Mouse (Mus musculus) cerebellum, adult 2 months (tissue): ENCODE measurements at regions not wholly inside any gene's neighbourhood (a gene's known extent, or its start where the extent isn't known, plus 50 kb on each side); places are given as distances from the start of the nearest gene placed in this dataset.
A peak's percentile ranks its signal among the peaks of the same experiment; 100 is the strongest.

Experiments
- DNase-seq, 2 experiments: peaks; one replicate each; pipeline ENCODE4 v3.0.0; 2021
- H3K27ac ChIP-seq: fragments of 200-500 bp; 2 replicates; pipeline ENCODE4 v1.5.1; 2012; ENCODE audit warnings: low read length, control low read depth, inconsistent platforms; ENCODE audit not compliant: insufficient read depth
- H3K27me3 ChIP-seq: fragments of 200-500 bp; 2 replicates; pipeline ENCODE4 v1.6.1; 2012; ENCODE audit warnings: inconsistent platforms, mild to moderate bottlenecking, low read length, moderate library complexity; ENCODE audit not compliant: control insufficient read depth, insufficient read depth
- H3K4me1 ChIP-seq: fragments of 200-500 bp; 2 replicates; pipeline ENCODE4 v1.6.1; 2011; ENCODE audit warnings: low read length; ENCODE audit not compliant: control insufficient read depth, insufficient read depth
- H3K4me3 ChIP-seq: fragments of 200-500 bp; replicated peaks from 2 replicates; pipeline ENCODE3; 2011; ENCODE audit warnings: mild to moderate bottlenecking, low read depth, low read length, control low read depth; ENCODE audit not compliant: insufficient read depth
- CTCF ChIP-seq: fragments of 200-500 bp; IDR thresholded peaks from 2 replicates; pipeline ENCODE4 v1.5.1; 2011; ENCODE audit warnings: low read depth, mild to moderate bottlenecking, control low read depth, low read length, moderate library complexity, borderline replicate concordance; ENCODE audit not compliant: insufficient read depth
- POLR2A ChIP-seq: fragments of 200-500 bp; IDR thresholded peaks from 2 replicates; pipeline ENCODE4 v1.6.1; 2011; ENCODE audit warnings: low read length, control low read depth, borderline replicate concordance; ENCODE audit not compliant: insufficient read depth
- WGBS: fragments of 180-500 bp; shearing (Covaris S2); methylation state at CpG from one replicate; pipeline ENCODE4 v1.1.7; 2018; 5-methylcytosine and 5-hydroxymethylcytosine counted together

GRCm38 (mm10) chr14:72889663-72890062, 159.3 kb downstream of the Cysltr2 start:
- Histone ChIP-seq H3K27me3 (no peaks in the 10 kb centered on the region; the same call in 1 of the 2 replicates), H3K27ac (no peak overlapping the region), H3K4me1 (no peaks in the 10 kb centered on the region), H3K4me3 (no peak overlapping the region)
- 87% methylated on average over 5 of the region's 5 CpGs for WGBS
- no peak for TF ChIP-seq POLR2A
- TF ChIP-seq CTCF: no peak
- DNase-seq: no peak

DNA sequence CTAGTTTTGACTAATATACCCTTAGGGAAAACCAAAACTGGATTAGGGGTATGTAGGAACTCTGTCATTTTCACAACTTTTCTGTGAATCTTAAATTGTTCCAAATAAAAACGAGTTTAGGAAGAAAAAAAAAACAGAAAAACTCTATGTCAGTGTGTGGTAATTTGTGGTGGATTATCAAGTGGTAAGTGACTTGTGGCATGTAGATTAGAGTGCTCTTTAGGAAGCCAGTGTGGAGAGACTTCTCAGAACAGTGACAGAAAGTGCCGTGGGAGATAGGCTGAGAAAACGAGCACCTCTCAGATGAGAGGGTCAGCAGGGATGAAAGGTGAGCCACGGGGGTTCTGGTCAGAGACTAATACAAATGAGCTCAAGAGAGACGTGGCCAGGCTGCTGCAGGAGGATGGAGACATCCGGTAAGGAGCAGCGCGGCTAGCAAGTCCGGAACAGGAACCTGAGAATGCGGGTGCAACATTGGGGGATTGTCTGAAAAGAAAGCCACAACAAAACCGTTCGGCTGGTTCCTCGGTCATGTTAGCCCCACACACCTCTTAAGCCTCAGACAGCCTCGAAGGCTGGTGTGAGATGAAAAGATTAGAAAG, 161.3 kb downstream of the Cysltr2 start:
- 55% methylated on average over 14 of the region's 14 CpGs for WGBS
- no peaks in the 10 kb centered on the region for H3K4me1 ChIP-seq
- TF ChIP-seq CTCF: no peak
- TF ChIP-seq POLR2A: no peak
- H3K27ac ChIP-seq: no peak overlapping the region
- H3K4me3 ChIP-seq: no peak overlapping the region
- DNase-seq: no peak
- H3K27me3 ChIP-seq: no peaks in the 10 kb centered on the region; the same call in 1 of the 2 replicates

GRCm38 (mm10) chr14:72886935-72887369, 162.0 kb downstream of the Cysltr2 start:
- TF ChIP-seq CTCF (no peak), POLR2A (no peak)
- WGBS: 89% methylated on average over 12 of the region's 12 CpGs
- no peaks in the 10 kb centered on the region; the same call in 1 of the 2 replicates for H3K27me3 ChIP-seq
- no peaks in the 10 kb centered on the region for H3K4me1 ChIP-seq
- H3K4me3 ChIP-seq: no peak overlapping the region
- H3K27ac ChIP-seq: no peak overlapping the region
- DNase-seq: no peak

DNA sequence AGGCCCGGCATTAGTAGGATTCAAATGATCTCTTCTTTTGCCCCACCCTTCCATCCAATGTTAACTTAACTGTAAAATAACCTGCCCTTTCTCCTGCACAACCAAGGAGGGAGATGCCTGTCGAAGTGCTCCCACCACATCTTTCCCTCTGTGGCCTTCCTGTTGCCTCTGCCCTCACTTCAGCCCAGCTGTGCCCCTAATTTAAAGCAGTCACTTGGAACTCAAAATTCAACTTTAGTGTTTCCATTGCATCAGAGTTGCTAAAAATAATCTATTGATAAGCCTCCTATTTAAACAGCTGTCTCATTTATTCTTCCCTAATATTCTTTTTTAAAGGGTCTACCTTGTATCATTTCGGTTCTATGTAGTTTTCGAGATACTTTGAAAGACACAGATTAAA, 163.1 kb downstream of the Cysltr2 start:
- WGBS: 87% methylated on average over 4 of the region's 4 CpGs
- Histone ChIP-seq H3K4me3 (no peak overlapping the region), H3K4me1 (no peaks in the 10 kb centered on the region), H3K27ac (no peak overlapping the region), H3K27me3 (no peaks in the 10 kb centered on the region; the same call in 1 of the 2 replicates)
- TF ChIP-seq POLR2A (no peak), CTCF (no peak)
- no peak for DNase-seq

DNA sequence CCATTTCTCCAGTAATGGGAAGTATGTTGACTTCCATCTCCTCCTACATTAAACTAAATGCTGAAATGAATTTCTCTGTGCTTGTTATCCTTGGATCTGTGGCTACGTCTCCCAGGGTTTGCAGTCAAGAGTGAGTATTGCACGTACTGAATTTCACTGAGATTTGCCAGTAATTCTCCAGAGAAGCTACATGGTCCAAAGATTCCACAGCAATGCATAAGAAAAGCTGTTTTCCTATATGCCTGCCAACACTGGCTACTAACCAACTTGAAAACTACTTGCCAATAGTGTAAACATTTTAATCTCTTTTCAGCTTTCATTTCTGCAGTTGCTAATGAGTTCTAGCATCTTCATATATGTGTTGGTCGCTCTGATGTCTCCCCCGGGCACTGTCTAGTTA, 164.4 kb downstream of the Cysltr2 start:
- H3K4me1 ChIP-seq: no peaks in the 10 kb centered on the region
- no peak overlapping the region for H3K27ac ChIP-seq
- no peak for TF ChIP-seq CTCF
- H3K4me3 ChIP-seq: no peak overlapping the region
- whole genome bisulfite sequencing: 46% methylated on average over 4 of the region's 4 CpGs
- no peak for DNase-seq
- no peaks in the 10 kb centered on the region; the same call in 1 of the 2 replicates for H3K27me3 ChIP-seq

DNA sequence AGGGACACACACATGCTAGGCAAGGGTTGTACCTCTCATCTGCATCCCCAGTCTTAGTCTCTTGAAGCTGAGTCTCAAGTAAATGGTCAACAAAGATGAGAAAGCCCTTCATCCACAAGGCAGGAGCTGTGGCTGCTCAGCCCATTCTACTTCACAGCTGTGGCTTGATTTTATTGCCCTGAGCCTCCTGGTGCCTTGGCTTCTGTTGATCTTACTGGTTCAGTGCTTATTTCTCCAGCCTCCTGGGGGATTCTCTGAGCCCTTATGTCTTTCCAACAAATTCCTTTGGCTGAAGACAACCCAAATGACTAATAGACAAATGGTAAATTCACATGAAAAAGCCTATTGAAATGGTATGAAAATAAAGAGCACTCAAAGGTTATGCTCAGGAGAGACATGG, 167.3 kb upstream of the Fndc3a start:
- no peak for TF ChIP-seq POLR2A
- no peak for TF ChIP-seq CTCF
- no peaks in the 10 kb centered on the region for H3K27me3 ChIP-seq
- no peak overlapping the region for H3K27ac ChIP-seq
- no peak overlapping the region for H3K4me3 ChIP-seq
- H3K4me1 ChIP-seq: no peaks in the 10 kb centered on the region
- DNase-seq: no peak

GRCm38 (mm10) chr14:72873494-72873893, 163.7 kb upstream of the Fndc3a start:
- Histone ChIP-seq H3K27me3 (no peaks in the 10 kb centered on the region), H3K27ac (no peak overlapping the region), H3K4me1 (no peaks in the 10 kb centered on the region), H3K4me3 (no peak overlapping the region)
- whole genome bisulfite sequencing: 81% methylated on average over 3 of the region's 3 CpGs
- no peak for DNase-seq
- TF ChIP-seq POLR2A (no peak), CTCF (no peak)

GRCm38 (mm10) chr14:72869188-72869749, 159.5 kb upstream of the Fndc3a start:
- H3K4me3 ChIP-seq: no peak overlapping the region
- no peak overlapping the region for H3K27ac ChIP-seq
- no peaks in the 10 kb centered on the region for H3K4me1 ChIP-seq
- TF ChIP-seq CTCF (no peak), POLR2A (no peak)
- 37% methylated on average over 20 of the region's 20 CpGs for WGBS
- peak; percentile 7 to 12 for DNase-seq
- no peaks in the 10 kb centered on the region for H3K27me3 ChIP-seq
